Mouse (Mus musculus) adrenal gland (tissue): Measurements from ENCODE around the gene C1qtnf1.
"Not testable (repeated sequence)": the region's sequence is repeated elsewhere in the genome, so short reads cannot be mapped to it uniquely, and the experiment has no call there.

ENCODE experiments used
- intact Hi-C: fragments of 180-260 bp; cut with DNase I; formaldehyde crosslinking; loops from one replicate; pipeline ENCODE4 v1.15.1; 2025
- long read RNA-seq, 2 experiments: library from polyadenylated mRNA; unstranded; transcript quantifications; one replicate each; pipeline ENCODE4 v2.0.0; 2020; ENCODE audit warnings: borderline replicate concordance in 1 of 2; ENCODE audit not compliant: insufficient replicate concordance in 1 of 2

Gene C1qtnf1
- long read RNA-seq, experiment 1, partial matches to known transcripts: 0 of 3 reads
- long read RNA-seq, experiment 1, other reads (novel, unspliced or antisense): 2 of 3 reads
- long read RNA-seq, experiment 2, partial matches to known transcripts: 1 of 3 reads
- long read RNA-seq, experiment 2, other reads (novel, unspliced or antisense): 0 of 3 reads

DNA sequence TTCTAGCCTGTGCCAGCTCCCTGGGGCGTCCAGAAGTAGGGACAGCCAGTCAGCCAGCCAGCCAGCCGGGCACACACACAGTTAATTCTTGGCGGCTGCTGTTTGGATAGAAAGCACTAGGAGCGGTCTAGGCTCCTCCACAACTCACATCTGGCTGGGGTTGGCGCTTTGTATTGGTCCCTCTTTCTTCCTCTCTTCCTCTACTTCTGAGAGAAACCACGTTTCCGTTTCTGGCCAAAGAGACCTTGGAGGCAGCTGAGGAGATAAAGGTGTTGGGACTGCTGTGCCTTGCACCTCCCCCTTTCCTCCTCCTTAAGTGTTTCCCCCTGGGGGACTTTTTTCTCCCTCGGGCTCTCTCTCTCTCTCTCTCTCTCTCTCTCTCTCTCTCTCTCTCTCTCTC is at the start of gene C1qtnf1:
TSS of gene C1qtnf1 (plus strand) at position 218 of the 400 bp plus-strand sequence.
- intact Hi-C loops: no loop called here

DNA sequence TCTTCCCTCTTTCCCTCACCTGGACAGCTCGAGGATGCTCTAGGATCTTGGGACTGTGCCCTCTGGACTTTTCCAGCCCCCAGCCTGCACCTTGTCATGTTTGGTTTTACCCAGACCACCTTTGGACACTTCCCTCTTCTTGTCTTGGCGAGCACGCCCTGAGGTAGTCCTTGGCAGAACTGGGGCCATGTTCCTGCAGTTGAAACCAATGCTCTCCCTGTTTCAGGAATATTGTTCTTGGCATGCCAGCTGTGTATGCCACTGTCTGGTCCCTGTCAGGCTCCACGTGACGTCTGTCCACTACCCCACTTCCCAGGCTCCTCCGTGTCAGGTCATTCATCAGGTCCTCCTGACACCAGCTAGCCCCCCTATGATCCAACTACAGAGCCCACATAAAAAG is 49.3 kb upstream of the C1qtnf1 start:
- intact Hi-C loops: loop anchor here (2.0 kb wide), 1 partner anchor 60 kb away; no protein-coding TSS in a partner anchor

DNA sequence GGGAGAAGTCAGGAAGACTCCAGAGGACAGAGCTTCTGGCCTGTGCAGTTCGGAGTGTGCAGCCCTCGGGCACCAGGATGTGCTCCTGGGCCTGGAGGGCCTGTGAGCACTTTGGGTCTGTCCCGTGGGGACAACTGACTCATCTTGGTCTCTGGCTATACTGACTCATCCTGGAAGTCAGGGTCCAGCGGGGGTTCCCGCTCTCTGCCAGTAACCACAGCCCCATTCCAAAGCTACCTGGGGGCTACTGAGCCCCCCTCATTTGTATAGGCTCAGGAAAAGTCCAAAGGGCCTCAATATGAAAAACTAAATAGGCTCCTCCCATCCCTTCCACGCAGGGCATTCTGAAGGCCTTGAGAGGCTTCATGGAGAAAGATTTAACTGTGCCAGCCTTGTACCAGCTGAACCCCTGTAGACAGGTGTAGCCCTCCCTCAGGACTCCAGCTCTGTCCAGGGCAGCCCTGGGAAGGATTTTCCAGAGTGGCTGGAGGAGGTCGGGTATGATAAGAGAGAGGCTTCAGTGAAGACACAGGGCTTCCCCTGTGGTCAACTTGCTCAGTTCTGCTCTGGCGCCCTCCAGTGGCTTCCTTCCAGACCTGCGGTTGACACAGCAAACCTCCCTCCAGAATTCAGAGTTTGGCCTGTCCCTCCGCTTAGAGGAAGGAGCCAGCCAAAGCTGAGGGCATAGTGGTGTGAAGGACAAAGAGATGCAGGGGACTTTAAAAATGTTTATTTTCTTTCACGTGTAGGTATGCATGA is 48.6 kb upstream of the C1qtnf1 start:
- intact Hi-C loops: loop anchor here (2.0 kb wide), 1 partner anchor 61 kb away; no protein-coding TSS in a partner anchor

DNA sequence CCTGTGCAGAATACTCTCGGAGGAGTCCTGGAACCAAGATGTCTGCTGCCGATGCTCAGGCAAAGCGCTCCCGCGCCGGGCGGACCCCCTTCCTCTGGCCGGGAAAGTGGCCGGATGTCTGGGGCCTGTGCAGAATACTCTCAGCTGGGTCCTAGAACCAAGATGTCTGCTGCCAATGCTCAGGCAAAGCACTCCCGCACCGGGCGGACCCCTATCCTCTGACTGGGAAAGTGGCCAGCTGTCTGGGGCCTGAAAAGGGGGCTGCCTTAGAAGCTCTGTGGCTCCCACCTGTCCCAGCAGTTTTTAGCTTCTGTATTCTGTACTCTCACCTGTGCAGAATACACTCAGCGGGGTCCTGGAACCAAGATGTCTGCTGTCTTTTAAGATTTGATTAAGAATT is 40.2 kb upstream of the C1qtnf1 start:
- intact Hi-C loops: not testable (repeated sequence)

DNA sequence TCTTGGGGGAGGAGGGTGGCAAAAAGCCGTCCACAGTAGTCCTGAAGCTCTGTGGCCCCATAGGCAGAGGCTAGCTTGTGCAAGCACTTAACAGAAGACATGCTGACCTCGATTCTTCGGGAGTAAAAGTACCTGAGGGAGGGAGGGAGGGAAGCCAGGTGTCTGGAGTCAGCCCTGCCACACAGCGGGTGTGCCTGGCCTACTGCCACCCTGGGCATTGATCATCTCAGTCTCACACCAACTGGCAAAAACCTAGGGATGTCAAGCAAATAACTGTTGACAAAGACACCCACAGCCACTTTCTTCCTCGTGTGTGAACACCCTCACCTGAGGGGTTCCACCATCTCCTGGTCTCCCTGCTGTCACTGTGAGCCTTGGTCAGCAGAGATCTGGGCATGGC is 34.0 kb upstream of the C1qtnf1 start:
- intact Hi-C loops: no loop called here

DNA sequence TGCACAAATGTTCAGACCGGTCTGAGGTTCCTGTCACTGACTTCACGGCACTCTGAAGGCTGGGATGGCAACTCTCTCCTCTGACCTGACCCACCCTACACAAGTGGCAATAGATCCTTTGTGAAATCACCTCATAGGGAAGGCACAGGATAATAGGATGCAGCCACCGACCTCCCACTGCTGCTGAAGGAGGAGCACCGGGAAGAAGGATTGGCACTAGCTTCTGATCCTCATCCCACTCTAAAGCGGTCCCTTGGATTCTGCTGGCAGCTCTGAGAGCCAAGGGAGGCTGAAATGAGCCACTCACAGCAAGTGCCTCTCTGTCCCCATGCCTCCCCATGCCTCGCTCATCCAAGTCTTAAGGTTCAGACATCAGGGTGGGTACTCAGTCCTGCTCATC is 33.5 kb upstream of the C1qtnf1 start:
- intact Hi-C loops: no loop called here

DNA sequence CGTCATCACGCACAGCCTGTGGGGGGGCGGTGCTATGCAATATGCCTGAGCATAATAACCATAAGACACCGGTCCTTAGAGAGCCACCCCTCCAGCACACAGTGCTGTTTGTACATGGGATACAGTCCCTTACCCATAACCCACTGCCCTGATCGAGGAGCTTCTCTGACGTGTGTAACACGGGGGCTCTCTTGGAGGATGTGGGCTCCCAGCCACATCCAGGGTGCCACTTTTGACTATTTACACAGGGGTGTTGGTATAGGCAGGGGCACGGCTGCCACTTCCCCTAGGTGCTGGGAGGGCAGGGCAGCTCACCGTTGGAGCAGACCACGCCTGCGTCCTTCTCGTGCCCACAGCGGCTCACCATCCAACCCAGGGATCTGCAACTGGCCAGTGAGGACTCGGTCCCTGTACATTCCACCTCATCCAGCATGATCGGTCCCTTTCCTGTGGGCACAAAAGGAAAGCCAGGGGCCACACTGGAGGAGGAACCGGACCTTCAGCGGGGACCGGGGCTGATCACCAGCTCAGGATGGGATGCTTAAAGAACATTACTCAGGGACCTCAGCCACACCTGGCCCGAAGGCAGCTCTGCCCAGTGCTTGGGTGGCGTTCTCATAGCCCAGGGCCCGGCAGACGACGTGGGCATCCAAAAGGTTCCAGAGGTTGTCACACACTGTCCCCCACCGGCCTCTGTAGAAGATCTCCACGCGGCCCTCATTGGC is 30.0 kb upstream of the C1qtnf1 start:
- intact Hi-C loops: no loop called here

DNA sequence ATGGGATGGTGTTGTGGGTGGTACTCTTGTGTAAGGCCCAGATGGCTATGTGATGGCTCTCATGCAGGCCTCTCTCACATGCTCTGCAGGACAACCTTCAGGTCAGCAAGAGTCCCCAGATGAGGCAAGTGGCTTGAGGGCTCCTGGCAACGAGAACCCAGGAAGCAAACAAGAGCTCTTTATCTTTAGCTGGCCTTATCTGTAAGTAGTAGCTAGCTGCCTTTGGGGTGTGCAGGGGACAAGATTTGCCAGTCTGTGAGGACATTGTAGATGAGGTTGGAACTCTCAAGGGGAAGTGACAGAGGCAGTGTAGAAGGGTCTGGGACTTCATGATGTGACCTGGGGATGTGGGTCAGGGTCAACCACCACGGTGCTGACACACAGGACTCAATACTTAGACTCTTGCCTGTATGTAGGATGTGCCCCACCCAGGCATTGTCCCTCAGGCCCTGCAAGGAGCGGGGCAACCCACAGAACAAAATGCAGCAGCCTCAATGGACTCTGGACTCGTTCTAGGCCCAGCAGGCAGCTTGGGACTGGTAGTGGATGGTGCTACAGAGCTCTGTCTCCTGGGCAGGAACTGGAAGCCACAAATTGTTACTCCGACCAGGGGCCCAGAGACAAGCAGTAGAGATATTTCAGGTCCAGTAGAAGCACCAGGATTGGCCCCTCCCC is 28.0 kb upstream of the C1qtnf1 start:
- intact Hi-C loops: no loop called here

DNA sequence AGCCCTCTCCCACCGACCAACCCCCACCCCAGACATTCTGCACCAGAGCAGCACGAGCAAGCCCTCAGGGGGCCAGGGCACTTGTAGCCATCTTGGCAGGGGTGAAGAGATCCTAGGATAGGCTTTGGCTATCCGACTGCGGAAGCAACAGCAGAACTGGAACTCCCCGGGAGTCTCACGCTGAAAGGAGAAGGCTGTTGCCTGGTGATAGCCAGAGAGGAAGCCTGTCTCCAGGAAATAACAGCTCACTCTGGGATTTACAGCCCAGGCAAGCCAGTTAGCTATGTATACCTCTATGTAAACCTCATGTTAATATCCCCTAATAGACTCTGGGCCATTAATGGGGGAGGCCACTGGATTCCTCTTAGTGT is 27.5 kb upstream of the C1qtnf1 start:
- intact Hi-C loops: no loop called here

DNA sequence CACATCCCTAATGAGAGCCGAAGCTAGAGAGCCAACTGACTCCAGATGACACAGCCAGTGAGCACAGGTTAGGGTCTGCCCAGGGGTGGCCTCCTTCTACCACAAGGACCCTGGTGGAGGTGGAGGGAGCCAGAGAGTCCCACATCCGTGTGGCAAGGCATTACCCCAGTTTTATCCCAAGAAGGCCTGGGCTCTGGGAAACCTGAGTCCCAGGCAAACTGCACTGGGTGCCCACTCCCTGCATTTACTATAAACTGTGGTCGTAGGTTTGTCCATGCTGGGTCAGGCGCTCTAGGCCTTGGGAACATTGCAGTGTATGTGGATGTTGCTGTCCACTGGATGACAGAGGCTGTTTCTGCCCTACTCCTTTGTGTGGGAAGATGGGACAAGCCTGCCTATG is 26.8 kb upstream of the C1qtnf1 start:
- intact Hi-C loops: no loop called here

DNA sequence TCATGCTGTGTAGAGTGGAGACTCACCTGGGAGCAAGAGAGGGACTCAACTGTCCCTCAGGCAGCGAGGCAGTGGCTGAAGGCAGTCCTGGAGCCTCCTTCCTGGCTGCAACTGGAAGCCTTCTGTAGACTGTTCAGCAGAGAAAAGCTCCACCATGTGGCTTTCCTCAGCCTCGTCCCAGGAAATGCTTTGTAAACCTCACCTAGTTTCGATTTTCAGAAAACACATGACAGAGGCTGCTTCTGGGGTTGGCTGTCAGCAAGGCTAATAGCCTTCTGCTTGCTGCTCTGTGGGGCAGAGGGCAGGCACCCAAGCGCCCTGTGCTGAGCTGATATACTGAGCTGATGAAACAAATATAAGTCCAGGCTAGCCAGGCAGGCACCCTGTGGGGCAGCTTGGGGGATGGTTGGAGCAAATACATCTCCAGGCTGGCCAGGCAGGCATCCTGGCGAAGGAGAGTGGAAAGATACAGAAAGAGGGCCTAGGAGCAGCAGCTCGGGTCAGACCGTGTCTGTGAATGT is 26.2 kb upstream of the C1qtnf1 start, which contains the start of gene Lgals3bp:
TSS of gene Lgals3bp (minus strand) at position 333 of the 521 bp plus-strand sequence.
- intact Hi-C loops: no loop called here

DNA sequence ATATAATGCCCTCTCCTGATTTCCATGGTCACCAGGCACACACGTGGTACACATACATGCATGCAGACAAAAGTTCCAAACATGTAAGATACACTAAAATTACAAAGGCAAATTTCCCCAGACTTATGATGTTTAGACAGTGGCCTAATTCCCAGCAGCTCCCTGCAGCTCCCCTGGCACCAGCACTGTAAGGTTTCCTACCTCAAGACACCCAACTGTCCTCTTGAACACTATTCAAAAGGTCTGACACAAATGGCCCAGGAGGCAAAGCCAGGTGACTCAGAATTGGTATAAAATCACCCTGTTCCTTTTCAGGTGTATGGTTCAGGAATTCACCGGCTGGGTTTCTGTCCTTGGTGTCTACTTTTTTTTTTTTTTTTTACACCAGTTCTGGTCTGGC is 24.8 kb upstream of the C1qtnf1 start:
- intact Hi-C loops: no loop called here

DNA sequence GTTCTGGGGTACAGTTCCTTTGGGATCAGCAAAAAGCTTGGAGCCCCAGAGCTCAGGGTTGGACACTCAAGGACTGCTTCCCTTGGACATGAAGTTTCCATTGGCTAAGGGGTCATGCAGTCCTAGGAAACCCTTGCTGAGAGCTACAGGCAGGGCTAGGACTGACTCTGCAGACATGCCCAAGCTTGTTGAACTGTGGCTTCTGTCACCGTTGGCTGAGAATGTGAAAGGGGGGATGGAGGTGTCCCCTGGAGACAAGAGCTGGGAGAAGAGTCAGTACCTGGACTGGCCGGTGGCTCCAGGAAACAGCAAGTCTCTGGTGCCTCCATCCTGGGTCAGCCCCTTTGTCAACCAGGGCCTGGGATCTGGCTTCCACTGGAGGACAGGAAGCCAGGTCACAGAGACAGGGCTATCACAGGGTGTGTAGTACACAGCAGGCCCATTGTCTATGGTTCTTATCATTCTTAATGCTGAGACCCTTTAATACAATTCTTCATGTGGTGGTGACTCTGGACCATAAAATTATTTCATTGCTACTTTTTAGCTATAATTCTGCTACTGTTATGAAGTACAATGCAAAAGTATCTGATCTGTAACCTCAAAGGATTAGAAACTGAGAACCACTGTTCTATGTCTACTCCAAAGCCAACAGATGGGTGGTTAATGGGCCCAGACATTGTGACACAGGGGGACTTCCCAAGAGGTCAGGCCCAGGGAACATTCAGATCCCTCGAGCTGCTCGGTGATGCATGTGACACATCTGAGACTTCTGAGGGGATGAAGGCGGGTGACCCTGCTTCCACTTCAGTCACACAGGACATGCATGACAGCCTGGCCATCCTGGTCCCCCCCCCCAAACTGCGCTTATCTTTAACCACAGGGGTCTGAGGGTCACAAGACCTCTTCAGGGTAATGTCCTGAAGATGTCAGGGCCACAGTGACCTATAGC is 23.8 kb upstream of the C1qtnf1 start:
- intact Hi-C loops: no loop called here

DNA sequence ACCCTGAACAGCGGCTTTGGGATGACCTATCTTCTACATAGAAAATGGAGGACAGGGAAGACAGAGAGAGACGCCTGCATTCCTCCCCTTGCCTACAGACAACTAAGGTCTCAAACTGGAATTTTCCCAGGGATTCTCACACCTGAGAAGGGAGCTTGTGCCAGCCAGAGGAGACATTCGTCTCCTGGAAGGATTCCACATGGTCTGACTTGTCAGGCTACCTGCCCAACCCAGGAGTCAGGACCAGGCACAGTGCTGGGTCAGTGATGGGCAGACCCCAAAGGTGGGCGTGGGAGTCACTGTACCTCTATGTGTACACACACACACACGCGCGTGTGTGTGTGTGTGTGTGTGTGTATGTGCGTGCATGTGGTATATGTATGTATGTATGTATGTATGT is 22.7 kb upstream of the C1qtnf1 start:
- intact Hi-C loops: no loop called here

DNA sequence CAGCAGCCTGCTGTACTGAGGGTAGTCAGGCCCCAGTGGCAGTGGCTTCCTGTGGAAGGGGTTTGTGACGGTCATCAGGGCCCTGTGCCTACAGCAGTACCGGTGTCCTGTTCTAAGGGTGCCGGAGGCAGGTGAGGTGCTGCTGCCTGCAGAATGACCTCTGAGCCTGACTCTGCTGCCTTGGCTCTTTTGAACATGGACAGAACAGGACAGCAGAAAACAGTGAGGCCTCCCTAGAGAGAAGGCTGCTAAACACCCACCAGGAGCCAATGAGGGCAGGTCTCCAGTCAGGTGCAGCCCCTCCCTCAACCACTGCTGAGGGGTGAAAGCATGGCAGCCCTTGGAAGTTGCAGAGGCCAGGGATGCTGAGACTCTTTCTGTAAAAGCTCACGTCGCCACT is 21.5 kb upstream of the C1qtnf1 start:
- intact Hi-C loops: no loop called here

DNA sequence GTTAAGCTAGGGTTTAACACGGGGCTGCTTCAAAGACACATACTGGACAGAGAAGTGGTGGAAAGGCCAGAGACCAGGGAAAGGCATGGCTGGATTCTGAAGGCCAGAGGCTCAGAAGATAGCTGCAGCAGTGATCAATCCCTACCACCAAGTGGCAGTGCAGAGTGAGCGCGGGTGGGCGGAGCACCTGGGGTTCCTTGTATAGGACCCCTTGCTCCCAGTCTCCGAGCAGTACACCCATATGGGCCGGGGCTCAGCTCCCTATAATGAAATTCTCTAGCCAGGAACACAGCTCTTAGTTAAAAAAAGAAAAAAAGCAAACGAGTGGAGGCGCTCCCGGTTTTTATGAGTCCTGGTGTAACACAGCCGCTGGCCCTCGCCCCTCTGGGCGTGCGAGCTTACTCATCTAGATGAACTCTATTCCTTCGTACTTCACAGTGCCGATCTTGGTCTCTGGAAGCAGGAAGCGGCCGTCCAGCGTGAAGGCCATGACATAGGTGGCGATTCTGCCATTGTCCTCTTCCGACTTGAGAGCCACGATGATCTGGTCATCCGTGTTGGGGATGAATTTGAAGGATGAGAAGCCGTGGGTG is 20.6 kb upstream of the C1qtnf1 start:
- intact Hi-C loops: no loop called here

DNA sequence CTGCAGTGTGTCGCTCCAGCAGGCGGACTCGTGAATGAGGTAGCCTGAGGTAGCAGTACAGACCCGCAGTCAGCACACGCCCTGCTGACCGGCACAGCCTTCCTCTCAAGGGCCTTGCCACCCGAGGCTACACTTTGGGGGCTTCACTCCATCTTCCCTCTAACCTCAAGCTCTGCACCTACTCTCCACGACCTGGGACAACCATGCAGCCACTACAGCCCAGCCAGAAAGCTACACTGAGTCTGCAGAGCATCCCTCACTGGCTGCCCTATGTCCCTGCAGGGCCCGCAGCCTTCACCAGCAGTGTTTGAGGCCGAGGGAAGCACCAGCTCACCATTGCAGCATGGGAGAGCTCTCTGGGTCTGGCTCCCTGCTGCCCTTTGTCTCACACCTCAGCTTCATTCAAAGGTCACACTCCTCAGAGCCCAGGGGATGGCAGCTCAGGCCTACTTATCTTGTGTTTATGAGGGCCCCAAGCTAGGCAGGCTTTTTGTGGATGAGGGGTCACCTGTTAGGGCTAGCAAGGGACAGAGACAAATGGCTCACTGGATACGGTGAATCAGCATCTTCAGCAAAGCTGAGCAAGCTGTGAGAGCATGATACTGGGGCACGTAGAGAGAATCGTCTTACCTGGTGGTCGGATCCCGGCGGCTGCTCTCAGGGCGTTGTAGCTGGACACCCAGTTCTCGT is 19.8 kb upstream of the C1qtnf1 start:
- intact Hi-C loops: no loop called here

DNA sequence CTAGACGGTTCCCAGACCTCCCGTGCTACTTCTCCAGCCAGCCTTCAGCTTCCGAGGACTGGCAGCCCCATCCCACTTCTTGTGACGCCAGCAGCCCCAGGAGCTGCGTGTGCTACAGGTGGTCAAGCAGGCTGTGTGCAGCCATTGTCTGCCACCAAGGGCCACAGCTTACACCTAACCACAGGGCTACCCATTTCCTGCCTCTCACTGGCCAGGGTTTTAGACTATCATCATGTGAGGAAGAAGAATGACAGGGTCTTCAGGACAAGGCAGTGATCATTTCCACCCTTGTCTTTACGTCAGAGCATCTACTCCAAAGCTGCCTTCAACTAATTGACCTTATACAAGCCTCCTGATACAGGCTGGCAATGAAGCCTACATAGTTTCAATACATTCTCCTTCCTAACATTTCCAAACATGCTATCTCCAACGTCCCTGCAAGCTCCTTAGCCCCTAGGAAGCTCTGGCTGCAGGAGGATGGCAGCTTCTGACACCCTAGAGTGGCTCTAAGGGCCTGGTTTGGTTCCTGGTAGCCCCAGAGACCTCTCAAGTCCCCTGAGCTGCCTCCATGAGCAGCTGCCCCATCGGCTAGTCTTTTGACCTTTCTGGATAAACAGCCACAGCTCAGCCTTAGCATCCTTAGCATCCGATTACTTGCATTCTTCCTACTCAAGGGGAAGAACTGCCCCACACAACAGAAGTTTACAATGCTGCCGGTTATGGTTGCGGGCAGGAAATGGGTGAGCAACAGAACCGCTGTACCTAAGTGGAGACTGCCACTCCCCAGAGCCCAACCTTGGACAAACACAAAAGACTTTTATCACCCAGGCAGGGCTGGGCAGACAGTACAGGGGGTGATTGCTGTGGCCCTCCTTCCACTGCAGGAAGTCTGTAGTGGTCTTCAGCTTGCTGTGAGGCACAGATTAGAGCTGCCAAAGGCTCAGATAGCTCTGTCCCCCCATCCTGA is 18.6 kb upstream of the C1qtnf1 start:
- intact Hi-C loops: no loop called here
